Mouse (Mus musculus) layer of hippocampus, postnatal 36 days (tissue): Measurements from ENCODE around the gene Cryga. TPM values are rescaled to one million over a fixed set of nuclear protein-coding genes. Genes with fewer than 3 reads are reported as not detected.
"Not testable (repeated sequence)": the region's sequence is repeated elsewhere in the genome, so short reads cannot be mapped to it uniquely, and the experiment has no call there.

Experiments used
- DNase-seq, 2 experiments: peaks; one replicate each; pipeline ENCODE4 v3.0.0; 2022
- total RNA-seq, 2 experiments: library from RNA; stranded (reverse); gene quantifications; 2 replicates each; pipeline ENCODE4 v1.2.3; 2021

The Cryga gene
- total RNA-seq, 2 experiments from 2014 or later, result 1.1 to 1.8 TPM

DNA sequence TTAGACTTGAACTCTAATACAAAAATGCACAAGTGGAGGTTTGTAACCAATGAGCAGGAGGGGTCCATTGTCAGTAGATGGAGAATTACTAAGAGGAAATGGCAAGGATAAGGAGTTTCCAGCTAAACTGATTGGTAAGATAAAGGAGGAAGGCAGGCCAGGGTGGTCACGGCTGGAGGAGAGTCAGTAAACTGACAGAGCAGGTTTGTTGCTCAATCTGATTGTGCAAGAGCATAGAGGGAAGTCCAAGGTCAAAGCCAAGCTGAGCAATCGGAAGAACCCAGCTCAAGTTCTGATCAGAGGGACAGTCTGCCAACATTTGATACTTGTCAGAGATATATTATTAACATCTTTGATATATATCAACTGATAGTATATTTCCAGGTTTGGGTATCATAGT, 12.8 kb downstream of the Cryga start:
- DNase-seq, result no peak

- DNase-seq, result no peak
Observed at GRCm38 (mm10) chr1:65088567-65089356, 14.4 kb downstream of the Cryga start.

DNA sequence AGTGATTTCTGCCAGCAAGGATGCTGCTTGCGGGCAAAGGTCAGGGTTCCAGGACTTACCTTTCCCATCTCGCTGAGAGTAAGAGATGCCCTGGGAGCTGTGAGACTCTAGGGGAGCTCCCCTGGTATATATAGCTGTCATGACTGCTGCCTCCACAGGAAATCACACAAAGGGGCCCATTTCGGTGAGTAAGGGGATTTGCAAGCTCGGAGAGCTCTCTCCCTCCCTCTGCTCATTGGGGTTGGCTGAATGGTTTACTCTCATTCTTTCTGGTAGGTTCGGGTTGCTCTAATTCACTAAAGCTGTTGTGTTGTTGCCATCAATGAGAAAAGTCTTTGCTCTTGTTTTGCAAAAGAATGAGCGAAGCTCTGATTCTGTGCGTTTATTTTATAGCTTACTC, 21.0 kb downstream of the Cryga start, which contains the start of gene Crygb:
Crygb (minus strand) TSS at position 101 of the 400 bp plus-strand sequence.
- no peak for DNase-seq

DNA sequence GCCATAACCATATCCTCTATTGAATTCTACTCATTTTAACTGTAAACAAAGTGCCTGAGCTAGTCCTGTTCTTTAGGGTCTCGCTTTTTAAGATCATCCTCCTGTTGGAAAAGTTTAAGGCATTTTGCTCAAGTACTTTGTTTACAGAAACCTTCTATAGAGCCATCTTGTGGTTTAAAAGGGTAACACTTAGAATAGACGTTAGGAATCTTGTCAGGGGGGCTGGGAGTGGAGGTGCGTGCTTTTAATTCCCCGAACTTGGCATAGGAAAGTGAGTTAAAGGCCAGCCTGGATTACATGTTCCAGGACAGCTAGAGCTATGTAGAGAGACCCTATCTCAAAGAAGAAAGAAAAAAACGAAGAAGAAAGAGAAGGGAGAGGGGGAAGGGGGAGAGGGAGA, 27.6 kb downstream of the Cryga start:
- DNase-seq, result no peak

GRCm38 (mm10) chr1:65073589-65073988, 29.6 kb downstream of the Cryga start, which contains the start of gene Crygc:
TSS of gene Crygc (minus strand) at chr1:65073689.
- DNase-seq, result no peak

GRCm38 (mm10) chr1:65067842-65068241, 35.3 kb downstream of the Cryga start:
- no peak for DNase-seq

GRCm38 (mm10) chr1:65064201-65064600, 39.0 kb downstream of the Cryga start:
- no peak for DNase-seq

DNA sequence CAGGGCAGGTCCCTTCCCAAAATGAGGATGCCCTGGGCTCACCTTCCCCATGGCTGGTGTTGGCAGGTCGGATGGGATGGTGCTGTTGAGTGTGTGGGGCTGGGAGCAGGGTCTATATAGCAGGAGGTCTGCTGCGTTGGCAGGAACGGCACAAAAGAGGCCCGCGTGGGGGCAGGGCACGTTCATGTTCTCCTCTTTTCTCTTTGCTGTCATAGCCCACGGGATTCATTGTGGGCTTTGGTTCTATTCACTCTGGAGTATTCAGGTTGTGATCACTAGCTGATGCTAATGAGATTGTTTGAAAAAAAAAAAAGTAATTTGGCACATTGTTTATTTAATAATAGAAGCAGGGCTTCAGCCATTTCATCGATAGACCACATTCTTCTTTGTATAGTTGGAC, 39.8 kb downstream of the Cryga start, which contains the start of gene Crygd:
Crygd (minus strand) TSS at position 101 of the 400 bp plus-strand sequence.
- no peak for DNase-seq

- no peak for DNase-seq
Observed at GRCm38 (mm10) chr1:65052140-65052539, 51.0 kb downstream of the Cryga start.

- no peak for DNase-seq
Observed at GRCm38 (mm10) chr1:65051696-65052095, 51.5 kb downstream of the Cryga start.

GRCm38 (mm10) chr1:65050952-65051351, 52.2 kb downstream of the Cryga start, which contains the start of gene Cryge:
TSS of gene Cryge (minus strand) at chr1:65051149.
- DNase-seq, result not testable (repeated sequence)

Other genes with a start within 250 kb of the Cryga start
- 10 to 100 TPM; 30.7 to 35.0 TPM for gene Plekhm3, start 146.5 kb downstream of the Cryga start, total RNA-seq
- not detected for gene Akr1cl, start 70.6 kb downstream of the Cryga start, total RNA-seq
- not detected for gene Cryge, start 52.2 kb downstream of the Cryga start, total RNA-seq
- gene Crygd, start 39.9 kb downstream of the Cryga start, total RNA-seq, result not detected
- not detected for gene Crygc, start 29.7 kb downstream of the Cryga start, total RNA-seq
- gene Crygb, start 21.1 kb downstream of the Cryga start, total RNA-seq, result not detected
- not detected for gene Gm28845, start 16.2 kb upstream of the Cryga start, total RNA-seq
- 1 to 10 TPM; 7.9 to 9.9 TPM for gene D630023F18Rik, start 19.8 kb upstream of the Cryga start, total RNA-seq
- 10 to 100 TPM; 45.6 to 48.5 TPM for gene Idh1, start 83.1 kb upstream of the Cryga start, total RNA-seq
- gene Pikfyve, start 83.3 kb upstream of the Cryga start, total RNA-seq, result 10 to 100 TPM; 41.9 to 44.0 TPM
- gene Pth2r, start 178.7 kb upstream of the Cryga start, total RNA-seq, result under 1 TPM; 0.17 to 0.30 TPM